Mouse (Mus musculus) ES-Bruce4 (cell line): ENCODE data around the gene Gcsh.

ENCODE experiments used
- CTCF ChIP-seq: IDR thresholded peaks from one replicate; pipeline ENCODE4 v1.8.1; 2011; ENCODE audit warnings: low read depth, low read length
- POLR2A ChIP-seq: IDR thresholded peaks from one replicate; pipeline ENCODE4 v1.8.1; 2011; ENCODE audit warnings: low read length; ENCODE audit not compliant: insufficient read depth

- TF ChIP-seq POLR2A (no peak), CTCF (no peak)
Observed at GRCm38 (mm10) chr8:117017006-117017405, 23.7 kb upstream of the Gcsh start.
